Mouse (Mus musculus) small intestine, adult 2 months (tissue): Measurements from ENCODE around the gene Grm4.

Source experiments
- CTCF ChIP-seq: fragments of 200-500 bp; IDR thresholded peaks from 2 replicates; pipeline ENCODE4 v1.5.1; 2012; ENCODE audit warnings: low read depth, mild to moderate bottlenecking, control low read depth, inconsistent platforms, low read length, moderate library complexity, mixed read lengths; ENCODE audit not compliant: insufficient replicate concordance, insufficient read length; ENCODE audit errors: extremely low read depth
- POLR2A ChIP-seq: fragments of 200-500 bp; IDR thresholded peaks from 2 replicates; pipeline ENCODE4 v1.6.1; 2012; ENCODE audit warnings: low read depth, mild to moderate bottlenecking, control low read depth, inconsistent platforms, low read length, moderate library complexity

- TF ChIP-seq CTCF (no peak), POLR2A (no peak)
Measured at GRCm38 (mm10) chr17:27485940-27486339, 35.3 kb downstream of the Grm4 start.
